Mouse (Mus musculus) MEL (cell line): ENCODE measurements around the gene B3gntl1. TPM values are rescaled to one million over a fixed set of nuclear protein-coding genes. Genes with fewer than 3 reads are reported as not detected.

Experiments used
- DNase-seq: peaks from one replicate; pipeline ENCODE4 v3.0.0; 2011; ENCODE audit warnings: low read depth, low spot score
- H3K27ac ChIP-seq: 2 replicates; pipeline ENCODE4 v1.5.1; 2012; ENCODE audit warnings: low read depth, mild to moderate bottlenecking, control low read depth, low read length, moderate library complexity; ENCODE audit not compliant: control insufficient read depth
- H3K27me3 ChIP-seq, 2 experiments: fragments of 150-350 bp in 1 of 2; sonication (generic) in 1 of 2; 2 replicates each; pipeline ENCODE4 v1.6.1; 2012; ENCODE audit warnings: low read length in 2 of 2, mild to moderate bottlenecking in 2 of 2, improper control_type of control experiment in 1 of 2, moderate library complexity in 1 of 2; ENCODE audit not compliant: insufficient read depth in 2 of 2, control insufficient read depth in 1 of 2
- H3K36me3 ChIP-seq, 2 experiments: 2 replicates each; pipeline ENCODE4 v1.6.1; 2012 to 2014; ENCODE audit warnings: low read length in 2 of 2, improper control_type of control experiment in 1 of 2, inconsistent platforms in 1 of 2, mild to moderate bottlenecking in 1 of 2; ENCODE audit not compliant: insufficient read depth in 2 of 2, control insufficient read depth in 1 of 2
- H3K4me1 ChIP-seq, 2 experiments: fragments of 150-350 bp in 1 of 2; sonication (generic) in 1 of 2; 2 replicates each; pipeline ENCODE4 v1.6.1; 2012; ENCODE audit warnings: low read length in 2 of 2, improper control_type of control experiment in 1 of 2, mild to moderate bottlenecking in 1 of 2; ENCODE audit not compliant: insufficient read depth in 2 of 2, control insufficient read depth in 1 of 2
- H3K4me3 ChIP-seq, 2 experiments: fragments of 150-350 bp in 1 of 2; sonication (generic) in 1 of 2; 2 replicates each; pipeline ENCODE4 v1.5.1; 2012; ENCODE audit warnings: low read depth in 2 of 2, low read length in 2 of 2, mild to moderate bottlenecking in 2 of 2, moderate library complexity in 2 of 2, control low read depth in 1 of 2, improper control_type of control experiment in 1 of 2; ENCODE audit not compliant: control insufficient read depth in 1 of 2, insufficient read depth in 1 of 2
- H3K79me2 ChIP-seq: 2 replicates; pipeline ENCODE4 v1.6.1; 2012; ENCODE audit warnings: mild to moderate bottlenecking, low read length, moderate library complexity; ENCODE audit not compliant: control insufficient read depth, poor library complexity, insufficient read depth
- H3K9ac ChIP-seq: 2 replicates; pipeline ENCODE4 v1.6.1; 2012; ENCODE audit warnings: low read depth, mild to moderate bottlenecking, control low read depth, low read length, moderate library complexity; ENCODE audit not compliant: control insufficient read depth, poor library complexity, severe bottlenecking
- H3K9me3 ChIP-seq: fragments of 150-350 bp; sonication (generic); replicated peaks from 2 replicates; pipeline ENCODE4 v1.6.1; 2012; ENCODE audit warnings: mild to moderate bottlenecking, low read length, improper control_type of control experiment, moderate library complexity; ENCODE audit not compliant: insufficient read depth
- BHLHE40 ChIP-seq: IDR thresholded peaks from 2 replicates; pipeline ENCODE4 v1.6.1; 2012; ENCODE audit warnings: low read depth, mild to moderate bottlenecking, inconsistent platforms, low read length, improper control_type of control experiment, borderline replicate concordance
- CHD1 ChIP-seq: IDR thresholded peaks from 2 replicates; pipeline ENCODE4 v1.6.1; 2012; ENCODE audit warnings: low read depth, mild to moderate bottlenecking, inconsistent platforms, low read length, improper control_type of control experiment
- CHD2 ChIP-seq: IDR thresholded peaks from 2 replicates; pipeline ENCODE4 v1.6.1; 2011; ENCODE audit warnings: low read length, improper control_type of control experiment
- CTCF ChIP-seq, 3 experiments: IDR thresholded peaks in 2 of 3; conservative IDR thresholded peaks in 1 of 3; 2 replicates each; pipeline ENCODE4 v1.5.1; 2011 to 2012; ENCODE audit warnings: low read length in 3 of 3, low read depth in 2 of 3, mild to moderate bottlenecking in 2 of 3, improper control_type of control experiment in 1 of 3, inconsistent platforms in 1 of 3, mixed read lengths in 1 of 3, moderate library complexity in 1 of 3; ENCODE audit not compliant: control insufficient read depth in 1 of 3, insufficient read depth in 1 of 3, poor library complexity in 1 of 3, severe bottlenecking in 1 of 3
- E2F4 ChIP-seq: IDR thresholded peaks from 2 replicates; pipeline ENCODE4 v1.6.1; 2011; ENCODE audit warnings: low read depth, low read length, improper control_type of control experiment, borderline replicate concordance
- ELF1 ChIP-seq: IDR thresholded peaks from 2 replicates; pipeline ENCODE4 v1.6.1; 2014; ENCODE audit warnings: low read depth, mild to moderate bottlenecking, inconsistent platforms, low read length, improper control_type of control experiment, moderate library complexity
- KAT2A ChIP-seq: conservative IDR thresholded peaks from 2 replicates; pipeline ENCODE4 v1.6.1; 2012; ENCODE audit warnings: low read depth, low read length, improper control_type of control experiment, inconsistent platforms
- MAZ ChIP-seq: IDR thresholded peaks from 2 replicates; pipeline ENCODE4 v1.6.1; 2012; ENCODE audit warnings: low read depth, mild to moderate bottlenecking, inconsistent platforms, low read length, improper control_type of control experiment
- MEF2A ChIP-seq: IDR thresholded peaks from 2 replicates; pipeline ENCODE4 v1.6.1; 2014; ENCODE audit warnings: low read depth, mild to moderate bottlenecking, inconsistent platforms, low read length, improper control_type of control experiment; ENCODE audit not compliant: poor library complexity, insufficient replicate concordance, severe bottlenecking; ENCODE audit errors: extremely low read depth
- NRF1 ChIP-seq: IDR thresholded peaks from 2 replicates; pipeline ENCODE4 v1.6.1; 2014; ENCODE audit warnings: low read depth, mild to moderate bottlenecking, inconsistent platforms, low read length, improper control_type of control experiment, moderate library complexity; ENCODE audit not compliant: poor library complexity, insufficient read depth, severe bottlenecking
- POLR2AphosphoS2 ChIP-seq: IDR thresholded peaks from 2 replicates; pipeline ENCODE4 v1.6.1; 2011; ENCODE audit warnings: low read length, improper control_type of control experiment
- SMC3 ChIP-seq: IDR thresholded peaks from 2 replicates; pipeline ENCODE4 v1.6.1; 2011; ENCODE audit warnings: low read depth, low read length, improper control_type of control experiment
- TBP ChIP-seq: IDR thresholded peaks from 2 replicates; pipeline ENCODE4 v1.8.0; 2011; ENCODE audit warnings: low read depth, low read length, improper control_type of control experiment
- UBTF ChIP-seq: IDR thresholded peaks from 2 replicates; pipeline ENCODE4 v1.6.1; 2012; ENCODE audit warnings: low read depth, mild to moderate bottlenecking, inconsistent platforms, low read length, improper control_type of control experiment, moderate library complexity, borderline replicate concordance; ENCODE audit not compliant: insufficient read depth
- USF1 ChIP-seq: IDR thresholded peaks from 2 replicates; pipeline ENCODE4 v1.6.1; 2014; ENCODE audit warnings: low read depth, mild to moderate bottlenecking, inconsistent platforms, low read length, improper control_type of control experiment, moderate library complexity
- ZKSCAN1 ChIP-seq: IDR thresholded peaks from 2 replicates; pipeline ENCODE4 v1.6.1; 2012; ENCODE audit warnings: low read depth, mild to moderate bottlenecking, inconsistent platforms, low read length, improper control_type of control experiment, moderate library complexity
- ZNF384 ChIP-seq: IDR thresholded peaks from 2 replicates; pipeline ENCODE4 v1.6.1; 2012; ENCODE audit warnings: low read depth, mild to moderate bottlenecking, inconsistent platforms, low read length, improper control_type of control experiment
- polyA plus RNA-seq, 2 experiments: library from polyadenylated mRNA; stranded (reverse) in 1 of 2; unstranded in 1 of 2; fragments of >175 nt in 1 of 2; fragments of >200 nt in 1 of 2; gene quantifications; 2 replicates each; pipeline versions ENCODE4 v1.2.1 to v1.2.4; 2012; ENCODE audit warnings: low replicate concordance in 2 of 2, low read depth in 1 of 2; ENCODE audit not compliant: insufficient read length in 2 of 2, insufficient read depth in 1 of 2, missing spikeins in 1 of 2
- total RNA-seq: library from RNA; depleted of rRNA; stranded (reverse); fragments of 300-350 nt; gene quantifications from 2 replicates; pipeline ENCODE4 v1.2.3, GENCODE M21; 2012

Gene B3gntl1
- total and polyA plus RNA-seq, 3 experiments, result 4.7 to 5.6 TPM; not detected in 1

- no peaks in the 10 kb centered on the region for H3K9me3 ChIP-seq
- H3K9ac ChIP-seq, result no peak overlapping the region
- H3K79me2 ChIP-seq, result no peaks in the 10 kb centered on the region
- no peak for DNase-seq
- TF ChIP-seq KAT2A (no peak), USF1 (no peak), NRF1 (no peak), CHD1 (no peak), E2F4 (no peak), CTCF (IDR thresholded peaks at IDR 0.05 in 2 of 3, conservative IDR thresholded peaks at IDR 0.05 in 1 of 3; ENCODE audit: control insufficient read depth in 1 of 3, insufficient read depth in 1 of 3, low read depth in 2 of 3, low read length in 3 of 3, poor library complexity in 1 of 3, severe bottlenecking in 1 of 3) (no peak), ZKSCAN1 (no peak), SMC3 (no peak), MAZ (no peak), BHLHE40 (no peak), ZNF384 (no peak), CHD2 (no peak), ELF1 (no peak), MEF2A (no peak)
- H3K4me1 ChIP-seq, result no peaks in the 10 kb centered on the region
- H3K27ac ChIP-seq, result no peak overlapping the region
- H3K4me3 ChIP-seq, result no peak overlapping the region
- H3K36me3 ChIP-seq, result no peaks in the 10 kb centered on the region
- peaks cover 1 to 4% of the 10 kb centered on the region in 2 experiments; a peak in 3 of 4 replicates for H3K27me3 ChIP-seq
Measured at GRCm38 (mm10) chr11:121686091-121686490, 13.1 kb upstream of the B3gntl1 start.

GRCm38 (mm10) chr11:121685491-121686001, 12.6 kb upstream of the B3gntl1 start:
- Histone ChIP-seq H3K36me3 (no peaks in the 10 kb centered on the region), H3K4me1 (no peaks in the 10 kb centered on the region), H3K27ac (no peak overlapping the region)

More at GRCm38 (mm10) chr11:121685491-121686001, 12.6 kb upstream of the B3gntl1 start:
- no peak for TF ChIP-seq POLR2AphosphoS2
- no peak for TF ChIP-seq MAZ
- no peak for TF ChIP-seq TBP
- TF ChIP-seq UBTF, result no peak
- TF ChIP-seq, all 39 proteins: peak for 0
- Histone ChIP-seq H3K79me2 (no peaks in the 10 kb centered on the region), H3K4me3 (no peak overlapping the region), H3K27me3 (peaks cover 0 to 4% of the 10 kb centered on the region in 2 experiments; a peak in 3 of 4 replicates), H3K9me3 (no peaks in the 10 kb centered on the region), H3K9ac (no peak overlapping the region)
- DNase-seq, result no peak
